Comparison of ENCODE assay signal across 8 mouse cellular contexts in genomic region chr11:43385055-43385649, GRCm38 (mm10). TPM values are rescaled to one million over a fixed set of nuclear protein-coding genes. Genes with fewer than 3 reads are reported as not detected.
DNase-seq lines count a peak whose midpoint lies in the region; ATAC-seq lines count a peak whose summit lies in the region.

No protein-coding gene starts in this region.

- DNase-seq in embryo, embryonic 10.5 days (ENCODE audit: low spot score) = peak; percentile 79
- peak; percentile 32 for DNase-seq in gastrocnemius, postnatal 25 days
- DNase-seq in left cerebral cortex, postnatal 14 days (ENCODE audit: low spot score in 2 of 2) = peak; percentile 42 to 54
- DNase-seq in right cerebral cortex, adult 2 months (ENCODE audit: low spot score in 2 of 2) = peak; percentile 30 to 45

- no peaks in the 10 kb centered on the region for H3K9me3 ChIP-seq in megakaryocyte, embryonic 14.5 days

- intact Hi-C loops in left cerebral cortex, postnatal 14 days (cut with DNase I) = no loop called here

- H3K4me3 ChIP-seq in megakaryocyte, embryonic 14.5 days (replicated peaks) = peak overlapping the region; percentile 91

- H3K27me3 ChIP-seq in megakaryocyte, embryonic 14.5 days (replicated peaks) = peaks cover 33% of the 10 kb centered on the region

- ATAC-seq in activated CD4-positive, CD25-positive, alpha-beta regulatory T cell, adult 4 months = peak; percentile 61
- ATAC-seq in inflammation-experienced regulatory T-cells, adult 6 months = peak; percentile 64
- ATAC-seq in erythroblast, adult 5-6 weeks (replicated peaks; ENCODE audit: low FRiP score, poor library complexity, severe bottlenecking) = no peak

- peaks cover 22% of the 10 kb centered on the region for H3K4me1 ChIP-seq in megakaryocyte, embryonic 14.5 days

- no peaks in the 10 kb centered on the region for H3K36me3 ChIP-seq in megakaryocyte, embryonic 14.5 days (replicated peaks; ENCODE audit: low read length)

RNA-seq across cellular contexts. Expression of gene Pttg1, which starts 40.9 kb away (rescaled TPM):
- 100 to 1,000 TPM; 133 to 168 TPM for polyA plus RNA-seq in activated CD4-positive, CD25-positive, alpha-beta regulatory T cell, adult 4 months (2017; shearing (Covaris generic))
- 10 to 100 TPM; 37.3 to 39.1 TPM for total RNA-seq in gastrocnemius, postnatal 25 days (2021)
- 100 to 1,000 TPM; 103 to 180 (median 127) TPM for polyA plus RNA-seq in inflammation-experienced regulatory T-cells, adult 6 months (2017; shearing (Covaris generic))
- 10 to 100 TPM; 17.6 to 18.7 TPM for total RNA-seq in left cerebral cortex, postnatal 14 days (2021)
- polyA plus RNA-seq in megakaryocyte, embryonic 14.5 days (2012; ENCODE audit: insufficient read depth, low replicate concordance) = 2.9 and 24.0 TPM in 2 replicates
- 98.6 and 127 TPM in 2 replicates for total RNA-seq in erythroblast, adult 5-6 weeks (2015; ENCODE audit: low replicate concordance)
- 89.8 and 114 TPM in 2 replicates for total RNA-seq in erythroblast, adult 5-6 weeks (2017; ENCODE audit: low replicate concordance)

RNA-seq across cellular contexts. Expression of gene Slu7, which starts 48.4 kb away (rescaled TPM):
- 100 to 1,000 TPM; 108 to 112 TPM for polyA plus RNA-seq in activated CD4-positive, CD25-positive, alpha-beta regulatory T cell, adult 4 months (2017; shearing (Covaris generic))
- 10 to 100 TPM; 27.8 to 28.3 TPM for total RNA-seq in gastrocnemius, postnatal 25 days (2021)
- 100 to 1,000 TPM; 102 to 127 (median 108) TPM for polyA plus RNA-seq in inflammation-experienced regulatory T-cells, adult 6 months (2017; shearing (Covaris generic))
- total RNA-seq in left cerebral cortex, postnatal 14 days (2021) = 10 to 100 TPM; 43.7 to 48.9 TPM
- 2.2 and 7.3 TPM in 2 replicates for polyA plus RNA-seq in megakaryocyte, embryonic 14.5 days (2012; ENCODE audit: insufficient read depth, low replicate concordance)
- 18.8 and 36.8 TPM in 2 replicates for total RNA-seq in erythroblast, adult 5-6 weeks (2015; ENCODE audit: low replicate concordance)
- total RNA-seq in erythroblast, adult 5-6 weeks (2017; ENCODE audit: low replicate concordance) = 87.7 and 93.6 TPM in 2 replicates
